Mouse (Mus musculus): ENCODE results near the gene Efna5. TPM values are rescaled to one million over a fixed set of nuclear protein-coding genes. Genes with fewer than 3 reads are reported as not detected.

Efna5 gene
- polyA plus RNA-seq, 1 experiment: 0.46 TPM

DNA sequence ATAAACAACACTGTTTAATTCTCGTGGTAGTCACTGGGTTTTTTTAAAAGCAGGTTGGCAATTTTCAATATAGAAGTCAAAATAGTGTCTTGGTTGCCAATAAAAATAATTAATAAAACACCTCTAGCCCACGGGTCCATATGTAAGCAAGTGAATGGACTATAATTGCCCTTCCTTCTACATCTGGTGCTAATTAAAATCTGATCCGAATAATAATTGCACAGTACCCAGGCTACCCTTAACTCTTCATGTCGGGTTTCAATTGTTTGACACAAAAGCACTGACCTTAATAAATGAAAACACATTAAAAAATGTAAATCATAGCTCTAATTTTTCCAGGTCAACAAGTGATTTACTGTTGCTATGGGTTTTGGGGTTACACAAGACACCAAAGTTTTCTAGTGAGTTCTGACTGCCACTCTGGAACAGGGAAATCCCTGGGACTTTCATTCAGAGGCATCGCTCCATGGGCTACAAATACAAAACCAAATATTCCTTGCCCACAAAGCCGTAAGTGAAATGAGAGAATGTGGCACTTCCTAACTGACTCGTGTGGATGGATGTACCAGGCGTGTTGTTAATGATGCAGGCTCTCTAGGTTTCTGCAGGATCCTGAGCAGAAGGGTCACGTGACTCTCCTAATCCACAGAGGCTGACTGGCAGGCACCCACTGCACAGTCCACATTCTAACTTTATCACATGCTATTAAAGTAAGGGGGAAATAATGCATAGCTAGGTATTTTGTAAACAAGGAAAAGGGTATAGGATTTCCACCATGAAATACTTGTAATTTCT lies 178.9 kb downstream of the Efna5 start:
- Histone ChIP-seq H3K4me1 (ENCODE audit: control insufficient read depth, insufficient read depth, insufficient read length, low read length) (no peaks in the 10 kb centered on the region), H3K36me3 (ENCODE audit: control insufficient read depth, insufficient read depth, low read length) (no peaks in the 10 kb centered on the region), H3K27ac (ENCODE audit: insufficient read depth, low read depth, low read length) (no peak overlapping the region), H3K4me3 (ENCODE audit: low read depth, low read length) (no peak overlapping the region), H3K27me3 (ENCODE audit: control insufficient read depth, insufficient read depth, low read length) (no peaks in the 10 kb centered on the region)
- WGBS: 78% methylated on average over 9 of the region's 9 CpGs
- TF ChIP-seq POLR2A (IDR thresholded peaks at IDR 0.05; ENCODE audit: low read depth, low read length) (no peak), CTCF (IDR thresholded peaks at IDR 0.05; ENCODE audit: extremely low read depth, insufficient read length, insufficient replicate concordance, low read depth, low read length) (no peak)

DNA sequence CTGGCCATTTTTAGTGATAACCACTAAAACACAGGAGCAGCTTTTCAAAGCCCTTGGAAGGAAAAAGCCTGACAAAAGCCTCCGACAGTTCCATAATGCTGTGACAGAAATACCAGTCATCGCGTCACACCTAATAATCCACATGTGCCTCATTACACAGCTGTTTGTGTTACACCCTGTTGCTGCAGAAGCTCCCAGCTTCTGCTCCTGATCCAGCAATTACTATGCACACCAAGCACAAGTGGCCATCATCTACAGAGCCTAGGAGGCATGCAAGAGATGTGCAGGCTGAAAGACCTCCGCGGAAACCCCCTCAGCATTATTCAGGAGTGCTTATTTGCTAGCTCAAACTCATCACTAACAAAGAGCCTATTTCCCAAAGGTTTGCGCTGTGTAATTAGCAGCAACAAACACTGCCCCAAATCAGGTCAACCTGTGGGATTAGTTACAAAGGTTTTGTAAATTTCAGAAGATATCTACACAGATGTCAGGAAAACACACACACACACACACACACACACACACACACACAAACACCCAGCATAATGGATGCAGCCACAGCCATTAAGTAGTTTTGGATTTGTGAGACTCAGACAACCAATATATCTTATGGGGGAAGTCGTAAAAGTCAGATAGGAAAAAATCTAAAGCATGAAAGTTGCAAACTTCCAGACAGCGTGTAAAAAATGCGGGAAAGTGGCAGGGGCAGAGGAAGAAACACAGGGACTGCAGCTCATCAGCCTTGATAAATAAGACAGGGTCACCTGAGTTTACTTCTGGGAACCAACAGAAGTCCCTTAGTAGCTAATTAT lies 180.1 kb downstream of the Efna5 start:
- TF ChIP-seq CTCF (IDR thresholded peaks at IDR 0.05; ENCODE audit: extremely low read depth, insufficient read length, insufficient replicate concordance, low read depth, low read length) (no peak), POLR2A (IDR thresholded peaks at IDR 0.05; ENCODE audit: low read depth, low read length) (no peak)
- Histone ChIP-seq H3K4me3 (ENCODE audit: low read depth, low read length) (no peak overlapping the region), H3K4me1 (ENCODE audit: control insufficient read depth, insufficient read depth, insufficient read length, low read length) (no peaks in the 10 kb centered on the region), H3K36me3 (ENCODE audit: control insufficient read depth, insufficient read depth, low read length) (no peaks in the 10 kb centered on the region), H3K27ac (ENCODE audit: insufficient read depth, low read depth, low read length) (no peak overlapping the region), H3K27me3 (ENCODE audit: control insufficient read depth, insufficient read depth, low read length) (no peaks in the 10 kb centered on the region)
- 71% methylated on average over 9 of the region's 9 CpGs for WGBS

DNA sequence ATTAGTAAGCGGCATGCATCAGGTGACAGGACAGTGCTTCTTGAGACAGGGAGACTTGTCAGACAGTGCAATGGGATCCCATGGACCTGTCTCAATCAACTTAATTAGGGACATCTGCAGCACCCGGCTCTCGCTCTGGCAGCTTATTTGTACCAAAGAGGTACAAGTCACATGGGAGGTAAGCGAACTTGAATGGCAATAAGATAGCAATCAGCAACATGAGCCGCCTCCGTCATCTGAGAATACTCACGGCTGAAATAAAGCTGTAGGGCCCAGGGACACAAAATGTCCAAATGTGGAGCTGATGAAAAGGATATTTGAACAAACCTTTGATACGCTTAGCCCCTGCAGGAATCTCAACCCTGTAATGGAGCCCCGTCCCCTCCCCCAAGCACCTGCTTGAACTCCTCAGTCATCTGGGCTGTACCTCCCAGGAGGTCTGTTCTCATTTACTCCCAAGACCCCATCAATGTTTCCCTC lies 186.1 kb downstream of the Efna5 start:
- Histone ChIP-seq H3K4me1 (ENCODE audit: control insufficient read depth, insufficient read depth, insufficient read length, low read length) (no peaks in the 10 kb centered on the region), H3K4me3 (ENCODE audit: low read depth, low read length) (no peak overlapping the region), H3K27ac (ENCODE audit: insufficient read depth, low read depth, low read length) (no peak overlapping the region), H3K36me3 (ENCODE audit: control insufficient read depth, insufficient read depth, low read length) (no peaks in the 10 kb centered on the region), H3K27me3 (ENCODE audit: control insufficient read depth, insufficient read depth, low read length) (no peaks in the 10 kb centered on the region)
- no peak for TF ChIP-seq CTCF (IDR thresholded peaks at IDR 0.05; ENCODE audit: extremely low read depth, insufficient read length, insufficient replicate concordance, low read depth, low read length)
- TF ChIP-seq POLR2A (IDR thresholded peaks at IDR 0.05; ENCODE audit: low read depth, low read length): no peak
- 87% methylated on average over 9 of the region's 9 CpGs for WGBS

DNA sequence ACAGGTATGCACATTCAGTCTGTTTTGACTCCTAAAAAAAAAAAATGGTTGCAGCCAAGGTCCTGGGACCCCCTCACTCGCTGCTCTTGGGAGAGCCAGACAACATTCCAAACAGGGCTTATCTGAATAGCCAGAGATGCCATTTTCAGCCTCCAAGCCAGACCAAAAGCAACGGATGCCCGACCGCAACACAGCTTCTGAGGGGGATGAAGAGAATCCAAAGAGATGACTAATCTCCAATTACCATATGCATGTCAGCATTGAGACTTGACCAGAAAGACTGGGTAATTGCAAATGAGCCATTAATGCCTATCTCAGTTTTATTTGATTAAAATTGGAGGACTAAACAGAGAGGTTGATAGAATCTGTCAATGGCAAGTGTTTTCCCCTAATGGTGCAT lies 188.9 kb downstream of the Efna5 start:
- Histone ChIP-seq H3K27me3 (ENCODE audit: control insufficient read depth, insufficient read depth, low read length) (no peaks in the 10 kb centered on the region), H3K27ac (ENCODE audit: insufficient read depth, low read depth, low read length) (no peak overlapping the region), H3K4me3 (ENCODE audit: low read depth, low read length) (no peak overlapping the region), H3K36me3 (ENCODE audit: control insufficient read depth, insufficient read depth, low read length) (no peaks in the 10 kb centered on the region), H3K4me1 (ENCODE audit: control insufficient read depth, insufficient read depth, insufficient read length, low read length) (no peaks in the 10 kb centered on the region)
- WGBS: 61% methylated on average over 4 of the region's 4 CpGs
- no peak for TF ChIP-seq CTCF (IDR thresholded peaks at IDR 0.05; ENCODE audit: extremely low read depth, insufficient read length, insufficient replicate concordance, low read depth, low read length)

DNA sequence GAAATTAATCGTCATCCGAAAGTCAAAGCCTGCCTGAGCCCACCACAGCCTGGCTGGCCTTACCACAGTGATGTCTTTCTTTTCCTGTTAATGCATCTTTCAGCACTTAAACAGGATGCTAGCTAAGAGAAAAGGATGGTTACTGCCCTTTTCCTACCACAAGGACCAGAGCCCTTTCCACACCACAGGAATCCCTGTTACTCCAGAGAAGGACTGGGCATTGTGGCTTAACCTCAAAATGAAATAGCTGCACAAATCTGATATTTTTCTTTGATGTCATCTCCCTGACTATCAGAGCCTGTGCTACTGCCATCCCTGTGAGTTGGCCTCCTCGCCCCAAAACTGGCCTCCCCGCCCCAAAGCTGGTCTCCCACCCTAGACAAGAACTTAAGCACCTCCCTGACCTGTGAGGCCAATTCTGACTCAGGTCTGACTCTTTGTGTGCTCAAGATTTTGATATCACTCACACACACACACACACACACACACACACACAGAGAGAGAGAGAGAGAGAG lies 189.9 kb downstream of the Efna5 start:
- H3K27me3 ChIP-seq (ENCODE audit: control insufficient read depth, insufficient read depth, low read length): no peaks in the 10 kb centered on the region
- WGBS: 88% methylated on average over 4 of the region's 4 CpGs
- H3K4me3 ChIP-seq (ENCODE audit: low read depth, low read length): no peak overlapping the region
- no peak overlapping the region for H3K27ac ChIP-seq (ENCODE audit: insufficient read depth, low read depth, low read length)
- TF ChIP-seq CTCF (IDR thresholded peaks at IDR 0.05; ENCODE audit: extremely low read depth, insufficient read length, insufficient replicate concordance, low read depth, low read length) (no peak), POLR2A (IDR thresholded peaks at IDR 0.05; ENCODE audit: low read depth, low read length) (no peak)
- no peaks in the 10 kb centered on the region for H3K4me1 ChIP-seq (ENCODE audit: control insufficient read depth, insufficient read depth, insufficient read length, low read length)
- H3K36me3 ChIP-seq (ENCODE audit: control insufficient read depth, insufficient read depth, low read length): no peaks in the 10 kb centered on the region

DNA sequence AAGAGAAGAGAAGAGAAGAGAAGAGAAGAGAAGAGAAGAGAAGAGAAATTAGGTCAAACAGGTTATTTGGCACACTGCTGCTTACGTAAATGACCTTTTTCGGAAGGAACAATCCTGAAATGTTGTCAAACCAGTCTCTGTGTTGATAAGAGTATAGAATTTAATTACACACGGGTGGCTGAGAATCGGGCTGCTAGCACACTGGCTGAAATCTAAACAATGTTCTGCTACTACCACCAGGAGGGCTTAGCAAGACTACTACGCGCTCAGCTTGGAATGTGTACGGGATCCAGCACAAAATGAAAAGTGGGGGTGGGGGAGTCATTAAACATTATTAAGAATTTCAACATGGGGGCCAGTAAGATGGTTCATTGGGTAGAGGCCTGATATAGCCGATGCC lies 190.9 kb downstream of the Efna5 start:
- H3K27ac ChIP-seq (ENCODE audit: insufficient read depth, low read depth, low read length): no peak overlapping the region
- no peak overlapping the region for H3K4me3 ChIP-seq (ENCODE audit: low read depth, low read length)
- no peaks in the 10 kb centered on the region for H3K36me3 ChIP-seq (ENCODE audit: control insufficient read depth, insufficient read depth, low read length)
- H3K4me1 ChIP-seq (ENCODE audit: control insufficient read depth, insufficient read depth, insufficient read length, low read length): no peaks in the 10 kb centered on the region
- no peaks in the 10 kb centered on the region for H3K27me3 ChIP-seq (ENCODE audit: control insufficient read depth, insufficient read depth, low read length)
- no peak for TF ChIP-seq CTCF (IDR thresholded peaks at IDR 0.05; ENCODE audit: extremely low read depth, insufficient read length, insufficient replicate concordance, low read depth, low read length)
- TF ChIP-seq POLR2A (IDR thresholded peaks at IDR 0.05; ENCODE audit: low read depth, low read length): no peak
- 31% methylated on average over 8 of the region's 8 CpGs for WGBS

DNA sequence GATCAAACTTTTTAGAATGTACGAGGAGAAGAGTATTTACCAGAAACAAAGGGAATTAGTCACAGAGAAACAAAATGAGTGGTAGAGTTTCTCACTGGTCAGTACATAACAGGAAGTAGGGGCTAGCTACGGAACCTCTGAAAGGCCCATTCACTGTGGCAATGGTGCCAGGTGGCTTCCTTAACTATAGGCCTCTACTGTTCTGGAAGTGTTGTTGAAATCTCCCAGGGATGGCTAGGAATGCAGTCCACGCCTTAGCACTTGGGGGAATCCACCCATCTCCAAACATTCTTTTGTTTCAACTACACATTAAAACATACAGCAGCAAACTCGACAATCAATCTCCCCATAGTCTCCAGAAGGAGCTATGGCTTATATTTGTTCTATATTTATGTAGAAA lies 191.5 kb downstream of the Efna5 start:
- Histone ChIP-seq H3K36me3 (ENCODE audit: control insufficient read depth, insufficient read depth, low read length) (no peaks in the 10 kb centered on the region), H3K4me3 (ENCODE audit: low read depth, low read length) (no peak overlapping the region), H3K27ac (ENCODE audit: insufficient read depth, low read depth, low read length) (no peak overlapping the region), H3K4me1 (ENCODE audit: control insufficient read depth, insufficient read depth, insufficient read length, low read length) (no peaks in the 10 kb centered on the region), H3K27me3 (ENCODE audit: control insufficient read depth, insufficient read depth, low read length) (no peaks in the 10 kb centered on the region)
- WGBS: 66% methylated on average over 4 of the region's 4 CpGs
- TF ChIP-seq POLR2A (IDR thresholded peaks at IDR 0.05; ENCODE audit: low read depth, low read length) (no peak), CTCF (IDR thresholded peaks at IDR 0.05; ENCODE audit: extremely low read depth, insufficient read length, insufficient replicate concordance, low read depth, low read length) (no peak)
